Mouse (Mus musculus) MEL (cell line): ENCODE measurements around the gene Pon3. TPM values are rescaled to one million over a fixed set of nuclear protein-coding genes. Genes with fewer than 3 reads are reported as not detected.

Source experiments
- DNase-seq: peaks from one replicate; pipeline ENCODE4 v3.0.0; 2011; ENCODE audit warnings: low read depth, low spot score
- H3K27ac ChIP-seq: 2 replicates; pipeline ENCODE4 v1.5.1; 2012; ENCODE audit warnings: low read depth, mild to moderate bottlenecking, control low read depth, low read length, moderate library complexity; ENCODE audit not compliant: control insufficient read depth
- H3K27me3 ChIP-seq, 2 experiments: fragments of 150-350 bp in 1 of 2; sonication (generic) in 1 of 2; 2 replicates each; pipeline ENCODE4 v1.6.1; 2012; ENCODE audit warnings: low read length in 2 of 2, mild to moderate bottlenecking in 2 of 2, improper control_type of control experiment in 1 of 2, moderate library complexity in 1 of 2; ENCODE audit not compliant: insufficient read depth in 2 of 2, control insufficient read depth in 1 of 2
- H3K36me3 ChIP-seq, 2 experiments: 2 replicates each; pipeline ENCODE4 v1.6.1; 2012 to 2014; ENCODE audit warnings: low read length in 2 of 2, improper control_type of control experiment in 1 of 2, inconsistent platforms in 1 of 2, mild to moderate bottlenecking in 1 of 2; ENCODE audit not compliant: insufficient read depth in 2 of 2, control insufficient read depth in 1 of 2
- H3K4me1 ChIP-seq, 2 experiments: fragments of 150-350 bp in 1 of 2; sonication (generic) in 1 of 2; 2 replicates each; pipeline ENCODE4 v1.6.1; 2012; ENCODE audit warnings: low read length in 2 of 2, improper control_type of control experiment in 1 of 2, mild to moderate bottlenecking in 1 of 2; ENCODE audit not compliant: insufficient read depth in 2 of 2, control insufficient read depth in 1 of 2
- H3K4me3 ChIP-seq, 2 experiments: fragments of 150-350 bp in 1 of 2; sonication (generic) in 1 of 2; 2 replicates each; pipeline ENCODE4 v1.5.1; 2012; ENCODE audit warnings: low read depth in 2 of 2, low read length in 2 of 2, mild to moderate bottlenecking in 2 of 2, moderate library complexity in 2 of 2, control low read depth in 1 of 2, improper control_type of control experiment in 1 of 2; ENCODE audit not compliant: control insufficient read depth in 1 of 2, insufficient read depth in 1 of 2
- H3K79me2 ChIP-seq: 2 replicates; pipeline ENCODE4 v1.6.1; 2012; ENCODE audit warnings: mild to moderate bottlenecking, low read length, moderate library complexity; ENCODE audit not compliant: control insufficient read depth, poor library complexity, insufficient read depth
- H3K9ac ChIP-seq: 2 replicates; pipeline ENCODE4 v1.6.1; 2012; ENCODE audit warnings: low read depth, mild to moderate bottlenecking, control low read depth, low read length, moderate library complexity; ENCODE audit not compliant: control insufficient read depth, poor library complexity, severe bottlenecking
- H3K9me3 ChIP-seq: fragments of 150-350 bp; sonication (generic); replicated peaks from 2 replicates; pipeline ENCODE4 v1.6.1; 2012; ENCODE audit warnings: mild to moderate bottlenecking, low read length, improper control_type of control experiment, moderate library complexity; ENCODE audit not compliant: insufficient read depth
- CTCF ChIP-seq, 3 experiments: IDR thresholded peaks in 2 of 3; conservative IDR thresholded peaks in 1 of 3; 2 replicates each; pipeline ENCODE4 v1.5.1; 2011 to 2012; ENCODE audit warnings: low read length in 3 of 3, low read depth in 2 of 3, mild to moderate bottlenecking in 2 of 3, improper control_type of control experiment in 1 of 3, inconsistent platforms in 1 of 3, mixed read lengths in 1 of 3, moderate library complexity in 1 of 3; ENCODE audit not compliant: control insufficient read depth in 1 of 3, insufficient read depth in 1 of 3, poor library complexity in 1 of 3, severe bottlenecking in 1 of 3
- E2F4 ChIP-seq: IDR thresholded peaks from 2 replicates; pipeline ENCODE4 v1.6.1; 2011; ENCODE audit warnings: low read depth, low read length, improper control_type of control experiment, borderline replicate concordance
- ELF1 ChIP-seq: IDR thresholded peaks from 2 replicates; pipeline ENCODE4 v1.6.1; 2014; ENCODE audit warnings: low read depth, mild to moderate bottlenecking, inconsistent platforms, low read length, improper control_type of control experiment, moderate library complexity
- EP300 ChIP-seq, 2 experiments: IDR thresholded peaks; 2 replicates each; pipeline ENCODE4 v1.6.1; 2011; ENCODE audit warnings: improper control_type of control experiment in 2 of 2, low read length in 2 of 2, low read depth in 1 of 2, mild to moderate bottlenecking in 1 of 2
- ETS1 ChIP-seq: IDR thresholded peaks from 2 replicates; pipeline ENCODE4 v1.6.1; 2012; ENCODE audit warnings: low read depth, mild to moderate bottlenecking, inconsistent platforms, low read length, improper control_type of control experiment, moderate library complexity
- GABPA ChIP-seq: IDR thresholded peaks from 2 replicates; pipeline ENCODE4 v1.6.1; 2012; ENCODE audit warnings: low read depth, mild to moderate bottlenecking, inconsistent platforms, low read length, improper control_type of control experiment, moderate library complexity
- JUND ChIP-seq: IDR thresholded peaks from 2 replicates; pipeline ENCODE4 v1.6.1; 2011; ENCODE audit warnings: low read depth, mild to moderate bottlenecking, improper control_type of control experiment, low read length
- KAT2A ChIP-seq: conservative IDR thresholded peaks from 2 replicates; pipeline ENCODE4 v1.6.1; 2012; ENCODE audit warnings: low read depth, low read length, improper control_type of control experiment, inconsistent platforms
- MAFK ChIP-seq: IDR thresholded peaks from 2 replicates; pipeline ENCODE4 v1.6.1; 2011; ENCODE audit warnings: low read depth, mild to moderate bottlenecking, low read length, improper control_type of control experiment, borderline replicate concordance
- MAZ ChIP-seq: IDR thresholded peaks from 2 replicates; pipeline ENCODE4 v1.6.1; 2012; ENCODE audit warnings: low read depth, mild to moderate bottlenecking, inconsistent platforms, low read length, improper control_type of control experiment
- MXI1 ChIP-seq: IDR thresholded peaks from 2 replicates; pipeline ENCODE4 v1.6.1; 2011; ENCODE audit warnings: mild to moderate bottlenecking, low read depth, low read length, improper control_type of control experiment
- MYC ChIP-seq: IDR thresholded peaks from 2 replicates; pipeline ENCODE4 v1.6.1; 2011; ENCODE audit warnings: low read depth, mild to moderate bottlenecking, low read length, improper control_type of control experiment, moderate library complexity
- POLR2A ChIP-seq, 2 experiments: IDR thresholded peaks; 2 replicates each; pipeline ENCODE4 v1.6.1; 2011 to 2012; ENCODE audit warnings: low read length in 2 of 2, mild to moderate bottlenecking in 2 of 2, control low read depth in 1 of 2, improper control_type of control experiment in 1 of 2, low read depth in 1 of 2, moderate library complexity in 1 of 2; ENCODE audit not compliant: control insufficient read depth in 1 of 2, insufficient read depth in 1 of 2, poor library complexity in 1 of 2
- POLR2AphosphoS2 ChIP-seq: IDR thresholded peaks from 2 replicates; pipeline ENCODE4 v1.6.1; 2011; ENCODE audit warnings: low read length, improper control_type of control experiment
- RCOR1 ChIP-seq: IDR thresholded peaks from 2 replicates; pipeline ENCODE4 v1.6.1; 2012; ENCODE audit warnings: low read depth, mild to moderate bottlenecking, inconsistent platforms, low read length, improper control_type of control experiment
- TBP ChIP-seq: IDR thresholded peaks from 2 replicates; pipeline ENCODE4 v1.8.0; 2011; ENCODE audit warnings: low read depth, low read length, improper control_type of control experiment
- TCF12 ChIP-seq: IDR thresholded peaks from 2 replicates; pipeline ENCODE4 v1.6.1; 2014; ENCODE audit warnings: low read depth, mild to moderate bottlenecking, inconsistent platforms, low read length, improper control_type of control experiment, moderate library complexity
- USF1 ChIP-seq: IDR thresholded peaks from 2 replicates; pipeline ENCODE4 v1.6.1; 2014; ENCODE audit warnings: low read depth, mild to moderate bottlenecking, inconsistent platforms, low read length, improper control_type of control experiment, moderate library complexity
- ZC3H11A ChIP-seq: IDR thresholded peaks from 2 replicates; pipeline ENCODE4 v1.6.1; 2012; ENCODE audit warnings: low read depth, mild to moderate bottlenecking, inconsistent platforms, low read length, improper control_type of control experiment
- ZKSCAN1 ChIP-seq: IDR thresholded peaks from 2 replicates; pipeline ENCODE4 v1.6.1; 2012; ENCODE audit warnings: low read depth, mild to moderate bottlenecking, inconsistent platforms, low read length, improper control_type of control experiment, moderate library complexity
- polyA plus RNA-seq, 2 experiments: library from polyadenylated mRNA; stranded (reverse) in 1 of 2; unstranded in 1 of 2; fragments of >175 nt in 1 of 2; fragments of >200 nt in 1 of 2; gene quantifications; 2 replicates each; pipeline versions ENCODE4 v1.2.1 to v1.2.4; 2012; ENCODE audit warnings: low replicate concordance in 2 of 2, low read depth in 1 of 2; ENCODE audit not compliant: insufficient read length in 2 of 2, insufficient read depth in 1 of 2, missing spikeins in 1 of 2
- total RNA-seq: library from RNA; depleted of rRNA; stranded (reverse); fragments of 300-350 nt; gene quantifications from 2 replicates; pipeline ENCODE4 v1.2.3, GENCODE M21; 2012

Gene Pon3
- total and polyA plus RNA-seq, 3 experiments = 2.9 to 5.9 TPM; not detected in 1

DNA sequence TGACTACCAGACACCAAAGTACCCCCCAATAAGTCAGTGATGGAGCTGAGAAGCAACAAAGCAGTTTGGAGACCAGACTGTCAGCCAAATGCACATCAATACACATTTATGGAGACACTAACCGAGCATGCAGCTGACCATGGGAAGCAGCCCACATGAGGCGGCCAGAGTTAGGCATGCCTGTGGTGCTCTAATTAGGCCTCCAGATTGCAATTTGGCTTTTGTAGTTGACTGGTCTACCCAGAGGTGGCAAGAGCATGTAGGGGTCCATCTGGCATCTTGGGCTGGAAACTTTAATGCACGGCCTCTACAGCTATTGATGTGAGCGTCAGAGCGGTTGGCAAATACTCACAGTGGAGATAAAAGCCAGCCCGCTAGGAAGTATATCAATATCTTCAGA, 10.2 kb downstream of the Pon3 start:
- Histone ChIP-seq H3K27ac (no peak overlapping the region), H3K36me3 (no peaks in the 10 kb centered on the region; a peak in 1 of 4 replicates), H3K9ac (no peak overlapping the region), H3K27me3 (no peaks in the 10 kb centered on the region), H3K79me2 (no peaks in the 10 kb centered on the region)
- no peak for TF ChIP-seq CTCF (IDR thresholded peaks at IDR 0.05 in 2 of 3, conservative IDR thresholded peaks at IDR 0.05 in 1 of 3; ENCODE audit: control insufficient read depth in 1 of 3, insufficient read depth in 1 of 3, low read depth in 2 of 3, low read length in 3 of 3, poor library complexity in 1 of 3, severe bottlenecking in 1 of 3)
- no peak for TF ChIP-seq USF1
- no peak for TF ChIP-seq MXI1
- no peak for TF ChIP-seq TBP
- no peak for TF ChIP-seq EP300 (IDR thresholded peaks at IDR 0.05; ENCODE audit: low read depth in 1 of 2, low read length in 2 of 2)
- TF ChIP-seq ZKSCAN1 = no peak
- no peak for TF ChIP-seq JUND
- no peak for TF ChIP-seq E2F4
- TF ChIP-seq KAT2A = no peak
- no peak for TF ChIP-seq MYC
- TF ChIP-seq POLR2A (IDR thresholded peaks at IDR 0.05; ENCODE audit: control insufficient read depth in 1 of 2, insufficient read depth in 1 of 2, low read depth in 1 of 2, low read length in 2 of 2, poor library complexity in 1 of 2) = no peak
- no peak for TF ChIP-seq ZC3H11A
- TF ChIP-seq, all 39 proteins: peak for 0
- Histone ChIP-seq H3K4me1 (no peaks in the 10 kb centered on the region), H3K4me3 (no peak overlapping the region), H3K9me3 (no peaks in the 10 kb centered on the region)
- no peak for DNase-seq

DNA sequence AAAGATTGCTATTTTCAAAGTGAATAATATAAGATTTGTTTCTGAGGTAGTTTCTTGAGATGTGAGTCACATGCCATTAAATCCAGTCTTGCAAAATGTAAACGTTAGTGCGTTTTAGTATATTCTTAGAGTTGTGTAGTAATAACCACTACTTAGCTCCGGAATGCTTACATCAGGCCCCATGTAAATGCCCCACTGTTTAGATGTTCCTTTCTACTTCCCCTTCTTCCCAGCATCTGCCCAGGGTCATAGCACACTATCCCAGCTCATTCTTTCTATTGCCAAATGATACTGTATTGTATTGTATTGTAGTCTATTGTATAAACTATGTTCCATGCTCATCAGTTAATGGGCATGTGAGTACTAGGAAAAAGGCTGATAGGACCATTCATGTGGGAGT, 17.3 kb downstream of the Pon3 start:
- H3K4me1 ChIP-seq = no peaks in the 10 kb centered on the region
- no peaks in the 10 kb centered on the region for H3K27me3 ChIP-seq
- no peaks in the 10 kb centered on the region for H3K9me3 ChIP-seq
- no peak for TF ChIP-seq ELF1
- TF ChIP-seq RCOR1 = no peak
- no peak for TF ChIP-seq ETS1
- TF ChIP-seq POLR2A (IDR thresholded peaks at IDR 0.05; ENCODE audit: control insufficient read depth in 1 of 2, insufficient read depth in 1 of 2, low read depth in 1 of 2, low read length in 2 of 2, poor library complexity in 1 of 2) = no peak
- TF ChIP-seq GABPA = no peak
- no peak for TF ChIP-seq POLR2AphosphoS2
- no peak for TF ChIP-seq MAZ
- no peak for TF ChIP-seq JUND
- TF ChIP-seq USF1 = no peak
- no peak for TF ChIP-seq TCF12
- TF ChIP-seq MAFK = no peak
- no peak for TF ChIP-seq ZC3H11A
- TF ChIP-seq, all 39 proteins: peak for 0
- Histone ChIP-seq H3K4me3 (no peak overlapping the region), H3K9ac (no peak overlapping the region), H3K79me2 (no peaks in the 10 kb centered on the region), H3K36me3 (no peaks in the 10 kb centered on the region), H3K27ac (no peak overlapping the region)
- DNase-seq = no peak
